Mouse (Mus musculus): ENCODE data around the gene Tes.
A peak's percentile ranks its signal among the peaks of the same experiment; 100 is the strongest.
"Not testable (repeated sequence)": the region's sequence is repeated elsewhere in the genome, so short reads cannot be mapped to it uniquely, and the experiment has no call there.

Gene Tes

GRCm38 (mm10) chr6:17064936-17065790 is at the start of gene Tes:
TSS of gene Tes (plus strand) at chr6:17065149.
- DNase-seq = peak; percentile 73

- no peak for DNase-seq
Measured at GRCm38 (mm10) chr6:17025886-17026285, 39.1 kb upstream of the Tes start.

- DNase-seq = no peak
Measured at GRCm38 (mm10) chr6:17027572-17027971, 37.4 kb upstream of the Tes start.

- no peak for DNase-seq
Measured at GRCm38 (mm10) chr6:17028809-17029208, 36.1 kb upstream of the Tes start.

DNA sequence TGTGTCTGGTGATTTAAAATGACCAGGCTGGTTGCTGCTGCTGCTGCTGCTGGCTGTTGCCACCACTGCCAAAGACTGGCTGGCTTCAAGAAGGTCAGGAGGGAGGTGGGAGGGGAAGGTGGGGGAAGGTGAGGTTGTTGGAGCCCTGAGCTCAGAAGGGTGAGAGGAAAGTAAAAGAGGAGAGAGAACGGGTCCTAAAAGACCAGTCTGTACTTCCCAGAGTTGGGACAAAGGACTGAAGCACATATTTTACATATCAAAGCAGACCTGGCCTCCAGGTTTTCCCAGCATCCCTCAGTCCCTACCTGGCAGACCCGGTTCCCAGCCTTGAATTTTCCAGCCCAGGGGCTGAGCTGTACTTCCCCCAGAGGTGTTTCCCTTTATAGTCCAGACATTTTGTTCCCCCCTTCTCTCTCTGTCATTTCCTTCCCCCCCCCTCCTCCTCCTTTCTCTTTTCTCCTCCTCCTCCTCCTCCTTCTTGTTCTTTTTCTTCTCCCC is 32.7 kb upstream of the Tes start:
- no peak for DNase-seq

DNA sequence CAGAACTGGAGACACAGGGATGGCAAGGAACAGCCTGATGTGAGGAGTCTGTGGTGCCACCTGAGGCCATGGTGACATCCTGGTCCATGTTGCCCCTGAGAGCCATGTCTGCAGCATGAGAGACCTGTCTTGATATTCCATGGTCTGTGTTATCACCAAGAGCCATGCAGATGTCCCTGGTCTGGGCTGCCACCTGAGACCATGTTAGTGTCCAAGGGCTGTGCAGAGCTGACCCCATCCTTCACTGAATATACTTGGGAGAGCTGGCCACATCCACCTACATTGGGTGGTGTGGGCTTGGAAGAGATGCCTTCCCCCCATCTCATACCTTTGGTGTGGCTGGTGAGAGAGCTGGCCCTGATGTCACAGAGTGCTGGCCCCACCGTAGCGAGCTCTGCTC is 30.9 kb upstream of the Tes start:
- no peak for DNase-seq

DNA sequence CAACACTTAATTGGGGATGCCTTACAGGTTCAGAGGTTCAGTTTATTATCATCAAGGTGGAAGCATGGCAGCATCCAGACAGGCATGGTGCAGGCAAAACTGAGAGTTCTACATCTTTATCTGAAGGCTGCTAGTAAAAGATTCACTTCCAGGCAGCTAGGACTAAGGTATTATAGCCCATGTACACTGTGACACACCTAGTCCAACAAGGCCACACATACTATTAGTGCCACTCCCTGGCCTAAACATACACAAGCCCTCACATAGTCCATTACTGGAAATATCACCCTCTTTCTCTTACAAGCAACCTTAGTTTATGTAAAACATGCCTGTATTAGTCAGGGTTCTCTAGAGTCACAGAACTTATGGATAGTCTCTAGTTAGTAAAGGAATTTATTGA is 29.7 kb upstream of the Tes start:
- DNase-seq = no peak

DNA sequence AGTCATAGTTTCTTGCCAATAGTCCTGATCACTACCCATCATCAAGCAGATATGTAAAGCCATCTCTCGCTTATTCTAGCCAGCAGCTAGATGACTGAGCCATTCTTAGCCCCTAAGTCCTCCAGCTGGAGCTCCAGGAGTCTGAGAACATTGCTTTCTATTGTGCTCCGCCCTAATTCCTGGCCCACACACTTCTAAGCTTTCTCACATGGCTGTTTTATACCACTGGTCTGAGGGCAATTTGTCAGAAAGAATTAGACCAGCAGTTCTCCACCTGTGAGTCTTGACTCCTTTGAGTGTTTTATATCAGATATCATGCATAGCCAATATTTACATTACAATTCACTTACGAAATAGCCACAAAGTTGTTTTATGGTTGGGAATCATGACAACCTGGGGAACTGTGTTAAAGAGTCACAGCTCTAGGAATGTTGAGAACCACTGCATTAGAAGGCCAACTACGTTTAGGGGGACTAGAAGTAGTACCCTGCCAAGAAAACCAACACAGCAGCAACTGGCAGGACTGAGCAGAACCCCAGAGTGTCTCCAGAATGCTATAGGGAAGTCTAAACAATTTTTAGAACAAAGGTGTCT is 13.4 kb upstream of the Tes start:
- DNase-seq = no peak

DNA sequence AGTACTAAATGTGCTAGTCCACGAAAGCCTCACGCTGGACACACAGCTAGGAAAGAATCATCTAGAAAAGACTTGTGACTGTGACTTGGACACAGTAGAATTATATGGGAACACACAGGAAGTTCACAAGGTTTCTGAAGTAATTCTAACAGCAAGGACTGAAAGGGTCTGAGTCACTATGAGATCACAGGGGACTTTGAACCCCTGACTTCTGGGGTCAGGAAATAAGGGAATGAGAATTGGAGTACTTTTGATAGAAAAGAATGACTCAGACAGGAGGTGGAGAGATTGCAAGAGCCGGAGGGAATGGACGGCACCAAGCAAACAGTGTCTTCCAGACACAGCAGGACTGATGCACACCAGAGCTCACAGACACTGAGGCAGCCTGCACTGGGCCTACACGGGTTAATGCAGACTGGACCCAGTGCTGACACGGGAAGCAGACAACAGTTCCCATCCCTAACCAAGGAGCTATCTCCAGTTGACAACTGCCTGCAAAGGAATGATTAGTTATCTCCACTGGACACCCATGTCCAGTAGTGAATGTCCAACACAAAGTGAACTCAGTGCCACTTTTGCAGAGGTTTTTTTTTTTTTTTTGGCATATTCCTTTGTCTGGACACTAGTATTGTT is 11.8 kb upstream of the Tes start:
- DNase-seq = no peak

DNA sequence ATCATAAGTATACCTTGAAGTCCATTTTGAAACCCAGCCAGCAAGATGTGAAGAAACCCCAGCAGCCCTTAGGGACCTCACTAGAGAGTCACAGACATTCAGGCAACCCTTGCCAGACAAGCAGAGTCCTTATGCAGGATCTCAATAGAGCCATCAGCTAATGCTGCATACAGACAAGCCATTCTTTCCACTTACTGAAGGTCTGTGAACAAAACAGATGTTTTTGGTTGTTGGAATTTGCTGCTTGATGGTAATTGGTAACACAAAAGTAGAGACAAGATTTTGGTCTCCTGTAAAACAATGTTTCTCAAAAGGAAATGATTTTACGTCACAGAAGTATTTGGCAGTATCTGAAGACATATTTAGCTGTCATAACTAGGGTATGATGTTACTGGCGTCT is 10.2 kb upstream of the Tes start:
- DNase-seq = no peak

DNA sequence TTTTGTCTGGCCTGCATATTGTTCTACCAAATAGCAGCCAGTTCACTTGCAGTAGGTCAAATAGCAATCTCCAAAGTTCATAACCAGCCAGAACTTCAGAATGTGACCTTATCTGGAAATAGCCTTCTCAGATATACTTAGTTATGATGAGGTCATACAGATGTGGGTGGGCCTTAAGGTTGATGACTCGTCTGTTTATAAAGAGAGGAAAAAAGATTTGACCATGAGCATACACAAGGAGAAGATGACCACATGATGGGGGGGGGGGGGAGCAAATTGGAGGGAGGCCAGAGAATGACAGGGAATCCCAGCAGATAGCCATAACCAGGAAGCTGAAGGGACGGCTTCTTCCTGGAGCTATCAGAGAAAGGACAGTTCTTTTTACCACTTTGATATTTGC is 9.3 kb upstream of the Tes start:
- no peak for DNase-seq

GRCm38 (mm10) chr6:17059501-17059900 is 5.4 kb upstream of the Tes start:
- DNase-seq = no peak

GRCm38 (mm10) chr6:17060154-17060553 is 4.8 kb upstream of the Tes start:
- no peak for DNase-seq

- not testable (repeated sequence) for DNase-seq
Measured at GRCm38 (mm10) chr6:17061826-17062225, 3.1 kb upstream of the Tes start.

DNA sequence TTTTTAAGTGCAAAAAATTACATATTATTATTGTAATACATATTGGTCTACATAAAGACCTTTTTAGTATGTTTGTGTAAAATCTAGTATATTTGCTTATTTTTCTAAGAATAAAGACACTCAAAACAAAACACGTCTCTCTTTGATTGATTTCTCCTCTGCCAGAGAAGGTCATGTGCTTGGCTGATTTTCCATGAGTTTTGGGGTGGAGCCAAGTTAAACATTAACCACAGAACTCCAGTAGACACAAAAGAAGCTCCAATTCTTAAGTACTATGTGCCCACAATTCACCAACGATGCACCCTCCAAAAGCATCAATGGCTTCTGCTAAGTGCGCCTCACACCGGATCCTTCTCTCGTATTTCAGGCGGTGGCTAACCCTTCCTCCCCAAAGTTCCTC is 2.6 kb upstream of the Tes start:
- DNase-seq = no peak

DNA sequence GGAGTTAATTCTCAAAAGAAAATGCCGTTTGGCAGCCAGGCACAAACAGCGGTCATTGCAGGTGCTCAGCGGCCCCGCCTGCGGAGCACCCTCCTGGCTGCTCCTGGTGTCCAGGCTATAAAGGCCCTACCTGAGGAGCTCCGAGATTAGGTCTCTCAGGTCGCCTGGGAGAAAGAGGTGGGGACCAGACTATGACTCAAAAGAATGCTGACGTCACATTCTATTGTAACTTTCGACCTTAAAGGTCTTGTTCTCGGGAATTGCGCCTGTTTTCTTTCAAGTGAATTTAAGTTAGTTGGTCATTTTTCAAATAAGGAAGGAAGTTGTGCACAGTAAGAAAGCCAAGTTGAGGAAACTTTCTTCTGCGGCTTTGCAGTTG is 831 bp downstream of the Tes start:
- no peak for DNase-seq

GRCm38 (mm10) chr6:17066211-17066940 is 1.4 kb downstream of the Tes start:
- no peak for DNase-seq

GRCm38 (mm10) chr6:17071899-17072298 is 7.0 kb downstream of the Tes start:
- no peak for DNase-seq

- DNase-seq = no peak
Measured at GRCm38 (mm10) chr6:17072338-17072737, 7.4 kb downstream of the Tes start.

GRCm38 (mm10) chr6:17072763-17073484 is 8.0 kb downstream of the Tes start:
- no peak for DNase-seq

DNA sequence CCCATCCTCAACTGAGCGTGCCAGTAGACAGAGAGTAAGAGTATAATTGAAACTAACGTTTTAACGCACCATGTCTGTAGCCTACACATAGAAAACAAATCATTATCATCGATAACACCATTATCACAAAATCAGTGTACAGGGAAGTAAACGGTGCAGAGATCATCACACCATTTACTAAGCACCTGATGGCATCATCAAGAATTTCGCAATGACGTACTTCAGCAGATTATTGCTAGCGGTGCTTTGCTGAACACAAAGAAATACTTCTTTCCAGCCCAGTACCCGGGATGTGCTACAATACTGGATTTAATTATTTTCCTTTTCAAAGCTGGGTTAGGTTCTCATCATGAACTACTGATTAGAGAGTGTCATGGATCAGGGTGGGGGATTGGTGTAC is 12.3 kb downstream of the Tes start:
- DNase-seq = no peak

- no peak for DNase-seq
Measured at GRCm38 (mm10) chr6:17077720-17078119, 12.8 kb downstream of the Tes start.

- DNase-seq = no peak
Measured at GRCm38 (mm10) chr6:17079304-17079703, 14.4 kb downstream of the Tes start.

Measured in liver (tissue).